Mouse (Mus musculus) myocyte (in vitro differentiated cells): Measurements from ENCODE around the gene Tollip. TPM values are rescaled to one million over a fixed set of nuclear protein-coding genes. Genes with fewer than 3 reads are reported as not detected.
"Not testable (repeated sequence)": the region's sequence is repeated elsewhere in the genome, so short reads cannot be mapped to it uniquely, and the experiment has no call there.

Experiments
- H3K27me3 ChIP-seq: one replicate; pipeline ENCODE4 v1.6.1; 2011; ENCODE audit not compliant: control insufficient read depth, insufficient read depth, insufficient read length
- H3K36me3 ChIP-seq: one replicate; pipeline ENCODE4 v1.6.1; 2011; ENCODE audit not compliant: control insufficient read depth, insufficient read depth
- H3K4me2 ChIP-seq: one replicate; pipeline ENCODE4 v1.6.1; 2011; ENCODE audit warnings: low read depth, control low read depth
- H3K4me3 ChIP-seq: one replicate; pipeline ENCODE4 v1.5.1; 2011; ENCODE audit warnings: mild to moderate bottlenecking, control low read depth, moderate library complexity
- H3K79me2 ChIP-seq: one replicate; pipeline ENCODE4 v1.6.1; 2011; ENCODE audit not compliant: control insufficient read depth, insufficient read depth
- H3ac ChIP-seq: one replicate; pipeline ENCODE4 v1.6.1; 2011; ENCODE audit not compliant: control insufficient read depth, insufficient read length
- CEBPB ChIP-seq: IDR thresholded peaks from 2 replicates; pipeline ENCODE4 v1.6.1; 2011; ENCODE audit warnings: mild to moderate bottlenecking, moderate library complexity; ENCODE audit not compliant: poor library complexity, insufficient read depth, severe bottlenecking
- E2F4 ChIP-seq: IDR thresholded peaks from one replicate; pipeline ENCODE4 v1.6.1; 2011; ENCODE audit warnings: mild to moderate bottlenecking, control low read depth, moderate library complexity; ENCODE audit not compliant: insufficient read depth
- MAX ChIP-seq: IDR thresholded peaks from one replicate; pipeline ENCODE4 v1.6.1; 2011; ENCODE audit warnings: low read depth, mild to moderate bottlenecking, control low read depth
- MYOD1 ChIP-seq, 3 experiments: IDR thresholded peaks; one replicate each; pipeline ENCODE4 v1.6.1; 2011; ENCODE audit warnings: control low read depth in 2 of 3, low read depth in 2 of 3, mild to moderate bottlenecking in 2 of 3, moderate library complexity in 1 of 3; ENCODE audit not compliant: insufficient read length in 2 of 3, control insufficient read depth in 1 of 3
- MYOG ChIP-seq, 3 experiments: IDR thresholded peaks; one replicate each; pipeline ENCODE4 v1.6.1; 2011; ENCODE audit warnings: control low read depth in 2 of 3, low read depth in 2 of 3, mild to moderate bottlenecking in 2 of 3; ENCODE audit not compliant: insufficient read length in 2 of 3, control insufficient read depth in 1 of 3, insufficient read depth in 1 of 3
- POLR2A ChIP-seq: IDR thresholded peaks from one replicate; pipeline ENCODE4 v1.6.1; 2011; ENCODE audit warnings: low read depth, mild to moderate bottlenecking, control low read depth, moderate library complexity; ENCODE audit not compliant: insufficient read length
- POLR2AphosphoS2 ChIP-seq: IDR thresholded peaks from one replicate; pipeline ENCODE4 v1.6.1; 2011; ENCODE audit warnings: low read depth, control low read depth; ENCODE audit not compliant: insufficient read length
- REST ChIP-seq: IDR thresholded peaks from one replicate; pipeline ENCODE4 v1.6.1; 2011; ENCODE audit warnings: mild to moderate bottlenecking, control low read depth, moderate library complexity; ENCODE audit not compliant: insufficient read depth, insufficient read length
- SRF ChIP-seq: IDR thresholded peaks from one replicate; pipeline ENCODE4 v1.6.1; 2011; ENCODE audit warnings: low read depth; ENCODE audit not compliant: control insufficient read depth, insufficient read length
- TCF12 ChIP-seq: IDR thresholded peaks from one replicate; pipeline ENCODE4 v1.6.1; 2011; ENCODE audit warnings: mild to moderate bottlenecking, control low read depth; ENCODE audit not compliant: poor library complexity, insufficient read depth, severe bottlenecking
- TCF3 ChIP-seq: IDR thresholded peaks from one replicate; pipeline ENCODE4 v1.6.1; 2011; ENCODE audit warnings: low read depth, control low read depth; ENCODE audit not compliant: insufficient read length
- USF1 ChIP-seq: IDR thresholded peaks from one replicate; pipeline ENCODE4 v1.6.1; 2011; ENCODE audit warnings: low read depth, mild to moderate bottlenecking, control low read depth, moderate library complexity
- polyA plus RNA-seq: library from polyadenylated mRNA; unstranded; fragments of >200 nt; fragmentation: generic; extraction: Trizol; gene quantifications from one replicate; pipeline ENCODE4 v1.2.1, GENCODE M21; 2012; ENCODE audit warnings: missing spikeins

The Tollip gene
- polyA plus RNA-seq, 1 experiment, result 47.1 TPM

- no peak for TF ChIP-seq CEBPB
- TF ChIP-seq SRF, result no peak
- TF ChIP-seq MYOD1 (IDR thresholded peaks at IDR 0.05; ENCODE audit: control insufficient read depth in 1 of 3, insufficient read length in 2 of 3, low read depth in 2 of 3), result no peak
- TF ChIP-seq USF1, result no peak
- TF ChIP-seq TCF3, result no peak
- TF ChIP-seq MAX, result no peak
- TF ChIP-seq POLR2AphosphoS2, result no peak
- TF ChIP-seq MYOG (IDR thresholded peaks at IDR 0.05; ENCODE audit: control insufficient read depth in 1 of 3, insufficient read depth in 1 of 3, insufficient read length in 2 of 3, low read depth in 2 of 3), result no peak
- no peak for TF ChIP-seq POLR2A
- TF ChIP-seq TCF12, result no peak
- no peak for TF ChIP-seq REST
- TF ChIP-seq E2F4, result no peak
- Histone ChIP-seq H3K4me3 (no peak overlapping the region), H3K4me2 (no peak overlapping the region), H3ac (no peak overlapping the region), H3K27me3 (peaks cover 63% of the 10 kb centered on the region), H3K79me2 (no peaks in the 10 kb centered on the region), H3K36me3 (no peaks in the 10 kb centered on the region)
These were observed 16.6 kb upstream of the Tollip start for GRCm38 (mm10) chr7:141934951-141935350.

GRCm38 (mm10) chr7:141934128-141934898, 16.0 kb upstream of the Tollip start:
- no peak overlapping the region for H3K4me3 ChIP-seq
- H3K36me3 ChIP-seq, result no peaks in the 10 kb centered on the region
- no peaks in the 10 kb centered on the region for H3K79me2 ChIP-seq
- H3ac ChIP-seq, result no peak overlapping the region
- peaks cover 62% of the 10 kb centered on the region for H3K27me3 ChIP-seq
- TF ChIP-seq MYOD1 (IDR thresholded peaks at IDR 0.05; ENCODE audit: control insufficient read depth in 1 of 3, insufficient read length in 2 of 3, low read depth in 2 of 3), result peak in 1 of 3 experiments; percentile 48
- peak in 2 of 3 experiments; percentile 10 to 38 for TF ChIP-seq MYOG (IDR thresholded peaks at IDR 0.05; ENCODE audit: control insufficient read depth in 1 of 3, insufficient read depth in 1 of 3, insufficient read length in 2 of 3, low read depth in 2 of 3)
- TF ChIP-seq USF1, result no peak
- no peak for TF ChIP-seq CEBPB
- no peak for TF ChIP-seq TCF12
- H3K4me2 ChIP-seq, result no peak overlapping the region

- H3K36me3 ChIP-seq, result no peaks in the 10 kb centered on the region
- no peak overlapping the region for H3ac ChIP-seq
- H3K27me3 ChIP-seq, result peaks cover 44% of the 10 kb centered on the region
- no peak overlapping the region for H3K4me3 ChIP-seq
- TF ChIP-seq POLR2A, result no peak
- TF ChIP-seq MYOD1 (IDR thresholded peaks at IDR 0.05; ENCODE audit: control insufficient read depth in 1 of 3, insufficient read length in 2 of 3, low read depth in 2 of 3), result no peak
- TF ChIP-seq SRF, result no peak
- no peak for TF ChIP-seq REST
- no peak for TF ChIP-seq USF1
- no peak for TF ChIP-seq E2F4
- no peak for TF ChIP-seq MAX
- TF ChIP-seq TCF12, result no peak
- TF ChIP-seq CEBPB, result no peak
- no peak for TF ChIP-seq POLR2AphosphoS2
- no peak for TF ChIP-seq TCF3
- no peak for TF ChIP-seq MYOG (IDR thresholded peaks at IDR 0.05; ENCODE audit: control insufficient read depth in 1 of 3, insufficient read depth in 1 of 3, insufficient read length in 2 of 3, low read depth in 2 of 3)
- no peak overlapping the region for H3K4me2 ChIP-seq
- no peaks in the 10 kb centered on the region for H3K79me2 ChIP-seq
These were observed 10.3 kb upstream of the Tollip start for GRCm38 (mm10) chr7:141928642-141929041.

GRCm38 (mm10) chr7:141924917-141925316, 6.6 kb upstream of the Tollip start:
- H3K36me3 ChIP-seq, result no peaks in the 10 kb centered on the region
- TF ChIP-seq POLR2AphosphoS2 (no peak), MYOD1 (IDR thresholded peaks at IDR 0.05; ENCODE audit: control insufficient read depth in 1 of 3, insufficient read length in 2 of 3, low read depth in 2 of 3) (no peak), E2F4 (no peak), USF1 (no peak), REST (no peak), SRF (no peak), TCF12 (no peak), MAX (no peak), TCF3 (no peak), CEBPB (no peak), MYOG (IDR thresholded peaks at IDR 0.05; ENCODE audit: control insufficient read depth in 1 of 3, insufficient read depth in 1 of 3, insufficient read length in 2 of 3, low read depth in 2 of 3) (no peak), POLR2A (no peak)
- no peak overlapping the region for H3ac ChIP-seq
- H3K79me2 ChIP-seq, result no peaks in the 10 kb centered on the region
- no peak overlapping the region for H3K4me2 ChIP-seq
- peaks cover 30% of the 10 kb centered on the region for H3K27me3 ChIP-seq
- no peak overlapping the region for H3K4me3 ChIP-seq

- not testable (repeated sequence) for H3K4me2 ChIP-seq, H3K79me2 ChIP-seq, H3K36me3 ChIP-seq, H3K4me3 ChIP-seq, H3ac ChIP-seq
- H3K27me3 ChIP-seq, result peaks cover 24% of the 10 kb centered on the region
These were observed 5.8 kb upstream of the Tollip start for GRCm38 (mm10) chr7:141924121-141924520.
